Mouse (Mus musculus) embryonic facial prominence, embryonic 14.5 days (tissue): ENCODE data around the gene Clasp2. TPM values are rescaled to one million over a fixed set of nuclear protein-coding genes. Genes with fewer than 3 reads are reported as not detected.
"Not testable (repeated sequence)": the region's sequence is repeated elsewhere in the genome, so short reads cannot be mapped to it uniquely, and the experiment has no call there.

Source experiments
- ATAC-seq: fragments of 200-750 bp; cut with Nextera tagmentation; 2 replicates; pipeline ENCODE4 v1.8.0; 2017; ENCODE audit warnings: low read depth, moderate number of reproducible peaks, moderate TSS enrichment
- DNase-seq: peaks from one replicate; pipeline ENCODE4 v3.0.0-alpha.2; 2015; ENCODE audit warnings: low spot score
- H3K27ac ChIP-seq: fragments of 300-500 bp; sonication (generic); replicated peaks from 2 replicates; pipeline ENCODE4 v1.5.1; 2014; ENCODE audit warnings: low read depth, mild to moderate bottlenecking, low read length, moderate library complexity
- H3K27me3 ChIP-seq: fragments of 300-500 bp; sonication (generic); replicated peaks from 2 replicates; pipeline ENCODE4 v1.6.1; 2014; ENCODE audit warnings: low read length; ENCODE audit not compliant: control insufficient read depth, insufficient read depth
- H3K36me3 ChIP-seq: fragments of 300-500 bp; sonication (generic); 2 replicates; pipeline ENCODE4 v1.6.1; 2014; ENCODE audit warnings: low read length, mixed read lengths; ENCODE audit not compliant: control insufficient read depth, insufficient read depth
- H3K4me1 ChIP-seq: fragments of 300-500 bp; sonication (generic); 2 replicates; pipeline ENCODE4 v1.6.1; 2014; ENCODE audit warnings: antibody characterized with exemption, low read length; ENCODE audit not compliant: control insufficient read depth, insufficient read depth
- H3K4me2 ChIP-seq: fragments of 300-500 bp; sonication (generic); 2 replicates; pipeline ENCODE4 v1.6.1; 2014; ENCODE audit warnings: low read depth, mild to moderate bottlenecking, low read length, moderate library complexity, mixed read lengths
- H3K4me3 ChIP-seq: fragments of 300-500 bp; sonication (generic); 2 replicates; pipeline ENCODE4 v1.5.1; 2014; ENCODE audit warnings: low read depth, mild to moderate bottlenecking, low read length
- H3K9ac ChIP-seq: fragments of 300-500 bp; sonication (generic); 2 replicates; pipeline ENCODE4 v1.6.1; 2014; ENCODE audit warnings: low read depth, mild to moderate bottlenecking, low read length, moderate library complexity, mixed read lengths
- H3K9me3 ChIP-seq: fragments of 300-500 bp; sonication (generic); 2 replicates; pipeline ENCODE4 v1.6.1; 2016; ENCODE audit warnings: low read length; ENCODE audit not compliant: control insufficient read depth
- WGBS: fragments of 180-500 bp; shearing (Covaris S2); extraction: QIAGEN DNeasy Blood & Tissue Kit; methylation state at CpG from one replicate; pipeline ENCODE4 v1.1.7; 2014; 5-methylcytosine and 5-hydroxymethylcytosine counted together
- polyA plus RNA-seq: library from polyadenylated mRNA; unstranded; fragments of >200 nt; fragmentation: Nextera tagmentation; extraction: Ambion mirVana; gene quantifications from 2 replicates; pipeline ENCODE4 v1.2.1, GENCODE M21; 2014

The Clasp2 gene
- polyA plus RNA-seq, 1 experiment from 2014 or later: 27.4 TPM

GRCm38 (mm10) chr9:113719063-113719462 lies 22.2 kb upstream of the Clasp2 start:
- H3K27ac ChIP-seq: no peak overlapping the region
- peak; percentile 48 for DNase-seq
- H3K27me3 ChIP-seq: no peaks in the 10 kb centered on the region
- no peak overlapping the region for H3K4me3 ChIP-seq
- no peaks in the 10 kb centered on the region for H3K9me3 ChIP-seq
- H3K4me2 ChIP-seq: no peak overlapping the region
- no peak overlapping the region for H3K9ac ChIP-seq
- H3K36me3 ChIP-seq: no peaks in the 10 kb centered on the region
- 32% methylated on average over 5 of the region's 5 CpGs for WGBS
- ATAC-seq: no peak
- no peaks in the 10 kb centered on the region for H3K4me1 ChIP-seq

GRCm38 (mm10) chr9:113724646-113725045 lies 16.6 kb upstream of the Clasp2 start:
- no peak for DNase-seq
- H3K9ac ChIP-seq: no peak overlapping the region
- 77% methylated on average over 15 of the region's 15 CpGs for WGBS
- no peak overlapping the region for H3K4me3 ChIP-seq
- no peaks in the 10 kb centered on the region for H3K27me3 ChIP-seq
- no peaks in the 10 kb centered on the region for H3K4me1 ChIP-seq
- ATAC-seq: no peak
- no peak overlapping the region for H3K27ac ChIP-seq
- H3K9me3 ChIP-seq: no peaks in the 10 kb centered on the region
- H3K4me2 ChIP-seq: no peak overlapping the region
- no peaks in the 10 kb centered on the region for H3K36me3 ChIP-seq

GRCm38 (mm10) chr9:113725609-113726008 lies 15.7 kb upstream of the Clasp2 start:
- not testable (repeated sequence) for H3K27ac ChIP-seq, H3K4me1 ChIP-seq, H3K4me2 ChIP-seq, H3K9me3 ChIP-seq, ATAC-seq, DNase-seq, H3K4me3 ChIP-seq, H3K9ac ChIP-seq, H3K27me3 ChIP-seq, H3K36me3 ChIP-seq
- 82% methylated on average over 5 of the region's 5 CpGs for WGBS

GRCm38 (mm10) chr9:113726131-113726530 lies 15.1 kb upstream of the Clasp2 start:
- Histone ChIP-seq H3K4me2 (no peak overlapping the region), H3K36me3 (no peaks in the 10 kb centered on the region), H3K4me1 (no peaks in the 10 kb centered on the region), H3K27ac (no peak overlapping the region), H3K4me3 (no peak overlapping the region), H3K27me3 (no peaks in the 10 kb centered on the region), H3K9me3 (no peaks in the 10 kb centered on the region), H3K9ac (no peak overlapping the region)
- ATAC-seq (no peak), DNase-seq (no peak)
- WGBS: 58% methylated on average over 3 of the region's 3 CpGs

GRCm38 (mm10) chr9:113726991-113727680 lies 14.1 kb upstream of the Clasp2 start:
- Histone ChIP-seq H3K36me3 (no peaks in the 10 kb centered on the region), H3K4me1 (no peaks in the 10 kb centered on the region), H3K4me2 (no peak overlapping the region), H3K27me3 (no peaks in the 10 kb centered on the region), H3K9ac (no peak overlapping the region), H3K9me3 (no peaks in the 10 kb centered on the region), H3K27ac (no peak overlapping the region), H3K4me3 (no peak overlapping the region)
- DNase-seq (no peak), ATAC-seq (no peak)
- WGBS: 92% methylated on average over 18 of the region's 18 CpGs

GRCm38 (mm10) chr9:113731540-113731939 lies 9.7 kb upstream of the Clasp2 start:
- H3K36me3 ChIP-seq: no peaks in the 10 kb centered on the region
- H3K9ac ChIP-seq: no peak overlapping the region
- no peak overlapping the region for H3K4me2 ChIP-seq
- ATAC-seq: no peak
- H3K27ac ChIP-seq: no peak overlapping the region
- DNase-seq: no peak
- no peak overlapping the region for H3K4me3 ChIP-seq
- H3K9me3 ChIP-seq: no peaks in the 10 kb centered on the region
- no peaks in the 10 kb centered on the region for H3K27me3 ChIP-seq
- 70% methylated on average over 3 of the region's 3 CpGs for WGBS
- H3K4me1 ChIP-seq: no peaks in the 10 kb centered on the region

- Histone ChIP-seq H3K4me1 (0 out of 2 replicates have a peak, but pooled peaks cover 5% of the 10 kb centered on the region), H3K27me3 (no peaks in the 10 kb centered on the region), H3K4me3 (no peak overlapping the region), H3K9me3 (no peaks in the 10 kb centered on the region), H3K4me2 (no peak overlapping the region), H3K36me3 (no peaks in the 10 kb centered on the region), H3K9ac (no peak overlapping the region), H3K27ac (no peak overlapping the region)
- no peak for ATAC-seq
- no peak for DNase-seq
Observed at GRCm38 (mm10) chr9:113735920-113736319, 5.4 kb upstream of the Clasp2 start.

GRCm38 (mm10) chr9:113738021-113738420 lies 3.3 kb upstream of the Clasp2 start:
- no peak for ATAC-seq

GRCm38 (mm10) chr9:113738941-113739340 lies 2.3 kb upstream of the Clasp2 start:
- Histone ChIP-seq H3K4me3 (no peak overlapping the region), H3K4me1 (0 out of 2 replicates have a peak, but pooled peaks cover 5% of the 10 kb centered on the region), H3K9me3 (no peaks in the 10 kb centered on the region), H3K9ac (no peak overlapping the region), H3K4me2 (no peak overlapping the region), H3K27me3 (no peaks in the 10 kb centered on the region), H3K36me3 (no peaks in the 10 kb centered on the region), H3K27ac (no peak overlapping the region)
- DNase-seq (no peak), ATAC-seq (no peak)
- 72% methylated on average over 6 of the region's 6 CpGs for WGBS

More at GRCm38 (mm10) chr9:113738021-113738420, 3.3 kb upstream of the Clasp2 start:
- Histone ChIP-seq H3K27ac (no peak overlapping the region), H3K4me2 (no peak overlapping the region), H3K27me3 (no peaks in the 10 kb centered on the region), H3K9me3 (no peaks in the 10 kb centered on the region), H3K4me1 (0 out of 2 replicates have a peak, but pooled peaks cover 5% of the 10 kb centered on the region), H3K9ac (no peak overlapping the region), H3K4me3 (no peak overlapping the region), H3K36me3 (no peaks in the 10 kb centered on the region)
- DNase-seq: peak; percentile 30
- WGBS: 66% methylated on average over 9 of the region's 9 CpGs
